Mouse (Mus musculus) midbrain, embryonic 14.5 days (tissue): ENCODE results near the gene Oasl1. TPM values are rescaled to one million over a fixed set of nuclear protein-coding genes. Genes with fewer than 3 reads are reported as not detected.
"Not testable (repeated sequence)": the region's sequence is repeated elsewhere in the genome, so short reads cannot be mapped to it uniquely, and the experiment has no call there.

Experiments used
- ATAC-seq: fragments of 200-750 bp; cut with Nextera tagmentation; 2 replicates; pipeline ENCODE4 v1.8.0; 2017; ENCODE audit warnings: moderate number of reproducible peaks, moderate library complexity; ENCODE audit not compliant: low FRiP score, low TSS enrichment
- DNase-seq: peaks from one replicate; pipeline ENCODE4 v3.0.0-alpha.2; 2015
- H3K27ac ChIP-seq: fragments of 300-500 bp; sonication (generic); replicated peaks from 2 replicates; pipeline ENCODE4 v1.5.1; 2014; ENCODE audit warnings: mild to moderate bottlenecking, low read depth, low read length, moderate library complexity
- H3K27me3 ChIP-seq: fragments of 300-500 bp; sonication (generic); 2 replicates; pipeline ENCODE4 v1.6.1; 2014; ENCODE audit warnings: low read length, control low read depth, mixed read lengths; ENCODE audit not compliant: control insufficient read depth, insufficient read depth
- H3K36me3 ChIP-seq: fragments of 300-500 bp; sonication (generic); 2 replicates; pipeline ENCODE4 v1.6.1; 2014; ENCODE audit warnings: low read length, control low read depth; ENCODE audit not compliant: control insufficient read depth, insufficient read depth
- H3K4me1 ChIP-seq: fragments of 300-500 bp; sonication (generic); 2 replicates; pipeline ENCODE4 v1.6.1; 2014; ENCODE audit warnings: mild to moderate bottlenecking, antibody characterized with exemption, low read length, control low read depth; ENCODE audit not compliant: control insufficient read depth, insufficient read depth
- H3K4me2 ChIP-seq: fragments of 300-500 bp; sonication (generic); 2 replicates; pipeline ENCODE4 v1.6.1; 2014; ENCODE audit warnings: mild to moderate bottlenecking, low read length, moderate library complexity
- H3K4me3 ChIP-seq: fragments of 300-500 bp; sonication (generic); replicated peaks from 2 replicates; pipeline ENCODE4 v1.5.1; 2014; ENCODE audit warnings: low read depth, low read length
- H3K9ac ChIP-seq: fragments of 300-500 bp; sonication (generic); replicated peaks from 2 replicates; pipeline ENCODE4 v1.6.1; 2014; ENCODE audit warnings: mild to moderate bottlenecking, low read length, moderate library complexity
- H3K9me3 ChIP-seq: fragments of 300-500 bp; sonication (generic); 2 replicates; pipeline ENCODE4 v1.6.1; 2016; ENCODE audit warnings: low read length, control low read depth, mixed read lengths; ENCODE audit not compliant: control insufficient read depth
- WGBS: fragments of 180-500 bp; shearing (Covaris S2); extraction: QIAGEN DNeasy Blood & Tissue Kit; methylation state at CpG from one replicate; pipeline ENCODE4 v1.1.7; 2014; 5-methylcytosine and 5-hydroxymethylcytosine counted together
- polyA plus RNA-seq: library from polyadenylated mRNA; unstranded; fragments of >200 nt; fragmentation: Nextera tagmentation; extraction: Ambion mirVana; gene quantifications from 2 replicates; pipeline ENCODE4 v1.2.1, GENCODE M21; 2014

The Oasl1 gene
- polyA plus RNA-seq, 1 experiment from 2014 or later = 2.0 TPM

DNA sequence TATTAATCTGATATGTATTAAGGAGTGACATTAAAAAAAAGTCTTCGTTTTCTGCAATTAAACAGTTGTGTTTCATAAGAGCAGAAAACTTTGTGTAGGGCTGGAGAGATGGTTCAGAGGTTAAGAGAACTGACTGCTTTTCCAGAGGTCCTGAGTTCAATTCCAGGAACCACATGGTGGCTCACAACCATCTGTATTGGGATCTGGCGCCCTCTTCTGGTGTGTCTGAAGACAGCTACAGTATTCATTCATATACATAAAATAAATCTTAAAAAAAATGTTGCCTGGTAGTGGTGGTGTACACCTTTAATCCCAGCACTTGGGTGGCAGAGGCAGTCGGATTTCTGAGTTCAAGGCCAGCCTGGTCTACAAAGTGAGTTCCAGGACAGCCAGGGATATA, 18.1 kb downstream of the Oasl1 start:
- H3K4me1 ChIP-seq, H3K4me3 ChIP-seq, H3K36me3 ChIP-seq, H3K27ac ChIP-seq, H3K9ac ChIP-seq, DNase-seq, ATAC-seq, H3K9me3 ChIP-seq, H3K27me3 ChIP-seq, H3K4me2 ChIP-seq: not testable (repeated sequence)
- 58% methylated on average over 3 of the region's 3 CpGs for WGBS

DNA sequence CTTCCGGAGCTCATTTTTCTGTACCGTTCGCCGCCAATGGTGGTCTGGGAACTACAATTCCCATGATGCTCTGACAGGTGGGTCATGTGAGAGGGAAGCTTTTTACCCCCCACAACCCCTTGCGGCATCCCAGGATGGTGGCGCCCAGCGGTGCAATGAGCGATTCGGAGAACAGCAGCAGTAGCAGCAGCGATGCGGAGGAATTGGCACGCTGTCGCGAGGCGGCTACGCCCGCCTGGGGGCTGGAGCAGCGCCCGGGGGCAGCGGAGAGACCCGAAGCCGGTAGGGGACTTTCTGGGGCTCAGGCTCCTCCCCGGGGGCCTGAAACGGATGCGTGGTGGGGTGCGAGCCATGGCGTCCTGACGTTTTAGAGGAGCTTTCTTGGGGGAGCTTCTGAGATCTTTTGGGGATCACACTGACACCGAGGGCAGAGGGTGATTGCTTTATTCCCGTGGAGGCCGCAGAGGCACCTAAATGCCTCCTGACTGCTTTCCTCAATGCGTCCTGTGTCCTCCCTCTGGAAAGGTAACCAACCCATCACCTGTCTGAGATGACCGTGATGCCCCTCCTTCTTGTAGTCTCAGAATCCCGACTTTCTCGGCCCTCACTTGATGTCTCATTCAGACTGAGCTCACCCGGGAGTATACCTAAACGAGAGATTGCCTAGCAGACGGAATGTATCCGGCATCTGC, 19.2 kb downstream of the Oasl1 start, which contains the start of gene 2210016L21Rik:
Gene 2210016L21Rik, plus strand, starts transcription at position 85 of the 692 bp plus-strand sequence.
- 0 out of 2 replicates have a peak, but pooled peaks cover 10% of the 10 kb centered on the region for H3K4me1 ChIP-seq
- DNase-seq = peak; percentile 96
- H3K36me3 ChIP-seq = peaks cover 18% of the 10 kb centered on the region
- WGBS = under 1% methylated on average over 39 of the region's 39 CpGs
- peak; percentile 90 for ATAC-seq
- peak within 1 kb of the TSS; percentile 86 for H3K27ac ChIP-seq
- H3K4me3 ChIP-seq = peak within 1 kb of the TSS; percentile 90
- peaks cover 4% of the 10 kb centered on the region; the same call in 1 of the 2 replicates for H3K9me3 ChIP-seq
- no peaks in the 10 kb centered on the region for H3K27me3 ChIP-seq
- peak within 1 kb of the TSS; percentile 77 for H3K4me2 ChIP-seq
- H3K9ac ChIP-seq = peak within 1 kb of the TSS; percentile 91

DNA sequence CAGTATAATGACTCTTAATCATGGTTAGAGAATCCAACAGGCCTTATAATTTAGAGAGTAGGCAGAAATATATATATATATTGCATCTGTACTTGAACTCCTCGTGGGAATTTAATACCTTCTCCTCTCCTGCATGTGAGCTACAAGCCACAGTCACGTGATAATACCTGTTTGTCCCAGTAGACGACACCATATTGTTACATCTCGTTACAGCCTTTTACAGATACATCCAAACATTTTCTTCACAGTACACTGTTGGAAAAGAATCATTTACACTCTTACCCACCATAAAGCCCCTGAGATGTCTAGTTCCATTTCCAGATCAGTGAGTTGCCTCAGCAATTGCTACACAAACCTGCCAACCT, 19.7 kb downstream of the Oasl1 start:
- ATAC-seq = no peak
- Histone ChIP-seq H3K9ac (peak overlapping the region; percentile 91), H3K4me2 (peak overlapping the region; percentile 77), H3K27ac (peak overlapping the region; percentile 86), H3K4me1 (0 out of 2 replicates have a peak, but pooled peaks cover 10% of the 10 kb centered on the region), H3K27me3 (no peaks in the 10 kb centered on the region), H3K36me3 (peaks cover 23% of the 10 kb centered on the region), H3K9me3 (peaks cover 4% of the 10 kb centered on the region; the same call in 1 of the 2 replicates), H3K4me3 (peak overlapping the region; percentile 90)
- no peak for DNase-seq
- WGBS = 40% methylated on average over 4 of the region's 4 CpGs

DNA sequence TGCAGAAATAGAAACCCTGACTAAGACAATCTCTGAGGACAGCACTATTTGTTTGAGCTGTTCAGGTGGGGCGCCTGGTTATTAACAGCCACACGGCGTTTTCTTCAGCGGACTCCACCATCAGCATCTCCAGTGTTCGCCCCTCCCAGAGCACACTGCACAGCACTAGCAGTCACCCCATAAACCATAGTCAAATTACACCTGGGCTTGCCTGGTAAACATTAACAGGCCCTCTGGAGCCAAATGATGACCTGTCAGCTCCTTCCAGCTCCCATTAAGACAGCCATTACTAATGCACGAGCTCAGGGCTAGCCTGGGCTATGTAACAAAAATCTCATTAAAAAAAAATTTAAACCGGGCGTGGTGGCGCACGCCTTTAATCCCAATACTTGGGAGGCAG, 22.0 kb downstream of the Oasl1 start:
- ATAC-seq (no peak), DNase-seq (no peak)
- H3K4me2 ChIP-seq = no peak overlapping the region
- H3K27me3 ChIP-seq = no peaks in the 10 kb centered on the region
- no peak overlapping the region for H3K4me3 ChIP-seq
- WGBS = 98% methylated on average over 10 of the region's 10 CpGs
- 0 out of 2 replicates have a peak, but pooled peaks cover 10% of the 10 kb centered on the region for H3K4me1 ChIP-seq
- no peak overlapping the region for H3K9ac ChIP-seq
- H3K27ac ChIP-seq = no peak overlapping the region
- H3K9me3 ChIP-seq = no peaks in the 10 kb centered on the region
- peaks cover 45% of the 10 kb centered on the region for H3K36me3 ChIP-seq

DNA sequence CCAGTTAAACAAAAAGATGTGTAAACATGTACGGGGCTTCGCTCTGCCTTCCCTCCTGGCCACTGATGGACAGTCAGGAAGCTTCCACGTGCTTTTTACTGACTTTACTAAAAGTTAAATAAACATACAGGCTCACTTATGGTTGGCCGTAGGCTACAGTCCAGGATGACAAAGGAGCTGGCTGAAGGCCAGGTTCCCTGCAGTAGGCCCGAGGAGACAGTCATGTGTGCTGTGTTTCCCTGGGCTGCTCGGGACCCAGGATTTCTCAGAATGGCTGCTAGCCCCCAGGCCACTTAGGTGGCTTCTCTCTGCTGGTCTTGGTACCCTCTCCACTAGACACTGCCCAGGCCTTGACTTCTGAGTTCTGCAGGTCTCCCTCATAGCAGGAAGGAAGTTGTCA, 25.9 kb downstream of the Oasl1 start:
- H3K4me2 ChIP-seq = no peak overlapping the region
- H3K27ac ChIP-seq = no peak overlapping the region
- no peaks in the 10 kb centered on the region for H3K9me3 ChIP-seq
- ATAC-seq (no peak), DNase-seq (peak; percentile 58)
- H3K9ac ChIP-seq = no peak overlapping the region
- H3K36me3 ChIP-seq = peaks cover 45% of the 10 kb centered on the region
- no peaks in the 10 kb centered on the region for H3K27me3 ChIP-seq
- no peak overlapping the region for H3K4me3 ChIP-seq
- H3K4me1 ChIP-seq = no peaks in the 10 kb centered on the region
- WGBS = 71% methylated on average over 6 of the region's 6 CpGs

DNA sequence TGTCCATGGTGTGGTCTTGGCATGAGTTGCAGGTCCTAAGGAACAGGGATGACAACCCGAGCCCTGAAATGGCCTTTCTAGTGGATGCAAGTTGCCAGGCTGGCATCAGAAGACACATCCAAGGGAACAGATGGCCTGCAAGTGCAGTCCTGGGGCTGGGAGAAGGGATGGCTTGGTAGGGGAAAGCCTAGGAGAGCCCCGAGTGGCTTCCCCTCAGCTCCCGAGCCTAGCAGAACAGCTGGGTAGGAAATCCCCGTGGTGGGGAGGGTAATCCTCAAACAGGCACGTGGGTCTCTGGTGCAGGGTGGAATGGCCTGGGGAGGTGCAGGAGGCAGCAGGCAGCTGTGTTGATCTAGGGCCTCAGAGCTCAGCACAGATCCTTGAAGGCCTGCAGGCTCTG, 26.3 kb downstream of the Oasl1 start:
- H3K27me3 ChIP-seq = no peaks in the 10 kb centered on the region
- no peak overlapping the region for H3K27ac ChIP-seq
- DNase-seq (peak; percentile 15), ATAC-seq (no peak)
- peaks cover 45% of the 10 kb centered on the region for H3K36me3 ChIP-seq
- WGBS = 48% methylated on average over 5 of the region's 5 CpGs
- H3K9ac ChIP-seq = no peak overlapping the region
- H3K4me1 ChIP-seq = no peaks in the 10 kb centered on the region
- H3K9me3 ChIP-seq = no peaks in the 10 kb centered on the region
- no peak overlapping the region for H3K4me2 ChIP-seq
- H3K4me3 ChIP-seq = no peak overlapping the region

DNA sequence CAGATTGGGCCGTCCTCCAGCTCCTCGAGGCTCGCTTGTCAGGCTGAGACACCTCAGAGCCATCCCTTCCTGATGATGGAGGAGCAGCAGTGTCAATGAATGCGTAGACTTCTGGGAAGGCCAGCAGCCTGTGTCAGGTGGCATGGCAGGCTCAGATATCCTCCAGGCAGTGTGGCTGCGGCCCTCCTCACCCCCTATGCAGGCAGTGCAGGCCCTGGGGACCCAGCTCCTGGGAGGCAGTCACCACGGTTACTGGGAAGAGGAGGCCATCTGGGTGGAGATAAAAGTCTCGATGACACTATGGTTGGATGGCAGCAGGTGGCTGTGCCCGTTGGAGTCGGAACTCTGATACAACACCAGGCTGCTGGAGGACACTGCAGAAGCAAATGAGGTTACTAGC, 26.8 kb downstream of the Oasl1 start:
- ATAC-seq (no peak), DNase-seq (no peak)
- H3K27me3 ChIP-seq = no peaks in the 10 kb centered on the region
- WGBS = 66% methylated on average over 9 of the region's 9 CpGs
- no peak overlapping the region for H3K4me2 ChIP-seq
- H3K9me3 ChIP-seq = no peaks in the 10 kb centered on the region
- H3K4me1 ChIP-seq = no peaks in the 10 kb centered on the region
- H3K27ac ChIP-seq = no peak overlapping the region
- no peak overlapping the region for H3K4me3 ChIP-seq
- peaks cover 45% of the 10 kb centered on the region for H3K36me3 ChIP-seq
- no peak overlapping the region for H3K9ac ChIP-seq

DNA sequence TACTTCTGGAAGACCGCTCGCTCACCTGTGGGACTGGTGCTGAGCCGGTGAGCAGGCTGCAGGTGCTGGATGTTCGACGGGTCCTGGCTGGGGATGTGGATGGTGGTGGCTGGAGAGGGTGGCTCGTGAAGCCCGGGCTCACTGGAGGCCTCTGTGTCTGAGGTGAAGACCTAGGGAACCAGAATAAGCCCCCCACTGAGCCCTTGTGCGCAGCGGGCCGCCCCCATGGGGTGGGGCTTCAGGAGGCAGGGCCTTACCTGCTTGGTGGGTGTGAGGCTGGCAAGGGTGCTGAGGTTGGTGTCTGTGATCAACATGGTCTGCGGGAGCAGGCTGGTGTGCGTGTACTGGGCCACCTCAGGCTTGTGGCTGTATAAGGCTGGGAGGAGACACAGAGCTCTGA, 27.6 kb downstream of the Oasl1 start:
- Histone ChIP-seq H3K9me3 (no peaks in the 10 kb centered on the region), H3K4me3 (no peak overlapping the region), H3K4me1 (no peaks in the 10 kb centered on the region), H3K4me2 (no peak overlapping the region), H3K36me3 (peaks cover 43% of the 10 kb centered on the region), H3K27ac (no peak overlapping the region), H3K27me3 (no peaks in the 10 kb centered on the region), H3K9ac (no peak overlapping the region; the same call in 1 of the 2 replicates)
- ATAC-seq = no peak
- DNase-seq = no peak
- 59% methylated on average over 12 of the region's 12 CpGs for WGBS

DNA sequence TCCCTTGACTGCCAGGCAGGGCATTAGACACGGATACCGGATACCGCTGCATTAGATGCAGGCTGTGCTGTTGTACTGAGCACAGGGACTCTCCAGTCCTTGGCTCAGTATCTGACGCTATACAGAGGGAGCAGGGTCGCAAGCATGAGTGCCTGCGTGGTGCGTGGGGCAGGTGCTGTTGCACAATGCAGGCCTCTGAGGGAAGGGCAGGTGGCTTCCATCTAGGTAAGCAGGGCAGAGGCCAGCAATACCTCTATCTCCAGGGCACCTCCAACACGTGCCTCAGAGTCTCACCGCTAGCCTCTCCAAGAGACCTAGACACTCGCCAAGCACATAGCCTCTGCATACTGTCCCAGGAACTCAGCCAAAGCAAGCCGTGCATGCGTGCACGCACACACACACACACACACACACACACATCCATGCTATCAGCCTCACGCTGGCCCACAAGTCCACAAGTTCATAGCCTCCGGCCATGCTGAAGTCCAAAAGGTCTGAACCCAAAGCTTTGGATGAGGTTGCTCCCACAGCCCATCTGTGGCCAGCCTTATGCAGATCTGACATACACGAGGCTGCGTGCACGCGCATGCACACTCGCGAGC, 28.3 kb downstream of the Oasl1 start:
- Histone ChIP-seq H3K27me3 (no peaks in the 10 kb centered on the region), H3K4me3 (no peak overlapping the region), H3K4me1 (no peaks in the 10 kb centered on the region), H3K9me3 (no peaks in the 10 kb centered on the region), H3K27ac (no peak overlapping the region), H3K36me3 (peaks cover 36% of the 10 kb centered on the region), H3K4me2 (no peak overlapping the region), H3K9ac (no peak overlapping the region)
- 83% methylated on average over 21 of the region's 21 CpGs for WGBS
- DNase-seq = no peak
- ATAC-seq = no peak
